Mouse (Mus musculus): ENCODE results near the gene Tert.

DNA sequence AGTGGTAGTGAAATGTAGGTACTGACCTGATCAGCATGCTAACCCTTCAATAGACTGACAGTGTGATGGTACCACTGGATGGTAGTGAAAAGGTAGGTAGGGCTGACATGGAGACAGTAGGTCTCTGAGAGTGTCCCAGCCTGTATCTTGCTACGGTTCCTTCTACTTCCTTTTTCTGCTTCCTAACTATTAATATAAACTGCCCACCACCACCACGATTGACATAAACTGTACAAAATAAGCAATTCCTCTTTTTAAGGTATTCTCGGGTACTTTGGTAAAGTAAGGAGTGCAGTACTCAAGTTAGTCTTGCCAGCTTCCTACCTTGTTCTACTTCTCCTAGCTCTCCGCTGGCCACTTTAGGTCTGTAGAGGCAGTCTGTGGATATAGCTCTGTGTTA lies 30.4 kb upstream of the Tert start:
- TF ChIP-seq CTCF (IDR thresholded peaks at IDR 0.05) (no peak), EP300 (IDR thresholded peaks at IDR 0.05; ENCODE audit: insufficient read depth, low read depth, low read length) (no peak), POLR2A (IDR thresholded peaks at IDR 0.05; ENCODE audit: insufficient read depth, low read depth, low read length) (no peak)
